Mouse (Mus musculus): ENCODE measurements around the gene Kcnd3. TPM values are rescaled to one million over a fixed set of nuclear protein-coding genes. Genes with fewer than 3 reads are reported as not detected.

Kcnd3 gene
- total RNA-seq, 1 experiment from 2014 or later, result 1.2 TPM

GRCm38 (mm10) chr3:105450641-105451470, 1.3 kb upstream of the Kcnd3 start:
- ATAC-seq (replicated peaks in 1 of 2; ENCODE audit: insufficient read depth in 1 of 2, low FRiP score in 2 of 2, low TSS enrichment in 1 of 2, low read depth in 1 of 2, poor library complexity in 2 of 2, severe bottlenecking in 2 of 2), result no peak

- no peak for ATAC-seq (replicated peaks in 1 of 2; ENCODE audit: insufficient read depth in 1 of 2, low FRiP score in 2 of 2, low TSS enrichment in 1 of 2, low read depth in 1 of 2, poor library complexity in 2 of 2, severe bottlenecking in 2 of 2)
Observed at GRCm38 (mm10) chr3:105452556-105453213, 555 bp downstream of the Kcnd3 start.

- peak in 1 of 2 experiments; percentile 23; a peak in 1 of 4 replicates for ATAC-seq (replicated peaks in 1 of 2; ENCODE audit: insufficient read depth in 1 of 2, low FRiP score in 2 of 2, low TSS enrichment in 1 of 2, low read depth in 1 of 2, poor library complexity in 2 of 2, severe bottlenecking in 2 of 2)
Observed at GRCm38 (mm10) chr3:105453214-105453950, 1.3 kb downstream of the Kcnd3 start.

- ATAC-seq (replicated peaks in 1 of 2; ENCODE audit: insufficient read depth in 1 of 2, low FRiP score in 2 of 2, low TSS enrichment in 1 of 2, low read depth in 1 of 2, poor library complexity in 2 of 2, severe bottlenecking in 2 of 2), result no peak
Observed at GRCm38 (mm10) chr3:105457657-105458056, 5.5 kb downstream of the Kcnd3 start.

- ATAC-seq (replicated peaks in 1 of 2; ENCODE audit: insufficient read depth in 1 of 2, low FRiP score in 2 of 2, low TSS enrichment in 1 of 2, low read depth in 1 of 2, poor library complexity in 2 of 2, severe bottlenecking in 2 of 2), result no peak
Observed at GRCm38 (mm10) chr3:105466538-105466937, 14.4 kb downstream of the Kcnd3 start.

DNA sequence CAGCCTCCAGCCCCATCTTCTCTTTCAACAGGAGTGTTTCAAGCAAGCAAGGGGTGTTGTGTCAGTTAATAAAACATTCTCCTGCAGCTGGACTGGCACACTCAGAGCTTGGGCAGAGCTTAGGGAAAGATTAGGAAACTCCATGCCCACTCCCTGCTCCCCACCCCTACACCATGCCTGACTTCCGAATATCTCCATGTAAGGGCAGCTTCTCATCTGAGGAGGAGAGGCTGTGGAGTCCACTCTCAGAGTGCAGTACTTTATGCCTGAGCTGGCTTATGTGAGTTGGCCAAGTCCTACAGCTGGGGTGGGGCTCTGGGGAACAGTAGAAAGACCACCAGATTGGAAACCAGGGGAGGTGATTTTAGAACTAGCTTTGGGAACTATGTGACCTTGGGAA, 20.4 kb downstream of the Kcnd3 start:
- no peak for ATAC-seq (replicated peaks in 1 of 2; ENCODE audit: insufficient read depth in 1 of 2, low FRiP score in 2 of 2, low TSS enrichment in 1 of 2, low read depth in 1 of 2, poor library complexity in 2 of 2, severe bottlenecking in 2 of 2)

DNA sequence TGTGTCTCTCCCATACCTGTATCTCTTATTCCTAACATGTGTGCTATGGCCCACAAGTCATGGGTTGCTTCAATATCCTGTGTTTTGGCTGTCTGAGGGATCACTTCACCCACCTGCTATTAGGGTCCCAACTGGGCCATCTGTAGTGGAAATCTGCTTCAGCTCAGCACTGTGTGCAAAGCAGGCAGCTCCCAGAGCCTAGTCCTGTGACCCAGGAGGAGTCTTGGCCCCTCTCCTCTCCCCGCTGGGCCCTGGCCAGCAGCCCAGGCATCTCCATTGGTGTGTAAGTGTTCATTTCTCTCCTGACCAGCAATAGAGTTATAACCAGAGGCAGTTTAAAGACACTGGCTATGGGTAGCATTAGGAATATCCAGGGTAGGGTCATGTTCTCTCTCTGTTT, 24.3 kb downstream of the Kcnd3 start:
- ATAC-seq (replicated peaks in 1 of 2; ENCODE audit: insufficient read depth in 1 of 2, low FRiP score in 2 of 2, low TSS enrichment in 1 of 2, low read depth in 1 of 2, poor library complexity in 2 of 2, severe bottlenecking in 2 of 2), result no peak

DNA sequence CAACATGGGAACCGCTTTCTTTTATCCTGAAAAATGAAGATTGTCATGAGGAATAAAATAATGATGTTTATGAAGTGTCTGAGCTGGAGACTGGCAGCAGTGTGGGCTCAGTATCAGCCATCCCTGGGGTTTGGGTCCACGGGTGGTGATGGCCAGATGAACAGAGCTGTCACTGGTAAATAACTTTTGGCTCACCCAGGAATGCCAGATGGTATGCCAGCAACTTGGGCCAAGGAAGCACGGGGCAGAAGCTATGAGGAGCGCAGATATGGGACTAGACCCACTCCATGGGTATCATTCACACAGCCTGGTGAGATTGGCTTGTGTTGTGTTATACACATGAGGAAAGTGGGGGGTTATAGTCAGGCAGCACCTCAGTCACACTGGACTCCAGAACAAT, 26.7 kb downstream of the Kcnd3 start:
- no peak for ATAC-seq (replicated peaks in 1 of 2; ENCODE audit: insufficient read depth in 1 of 2, low FRiP score in 2 of 2, low TSS enrichment in 1 of 2, low read depth in 1 of 2, poor library complexity in 2 of 2, severe bottlenecking in 2 of 2)

- ATAC-seq (replicated peaks in 1 of 2; ENCODE audit: insufficient read depth in 1 of 2, low FRiP score in 2 of 2, low TSS enrichment in 1 of 2, low read depth in 1 of 2, poor library complexity in 2 of 2, severe bottlenecking in 2 of 2), result no peak
Observed at GRCm38 (mm10) chr3:105481419-105481818, 29.3 kb downstream of the Kcnd3 start.

GRCm38 (mm10) chr3:105483651-105484052, 31.5 kb downstream of the Kcnd3 start:
- no peak for ATAC-seq (replicated peaks in 1 of 2; ENCODE audit: insufficient read depth in 1 of 2, low FRiP score in 2 of 2, low TSS enrichment in 1 of 2, low read depth in 1 of 2, poor library complexity in 2 of 2, severe bottlenecking in 2 of 2)

- ATAC-seq (replicated peaks in 1 of 2; ENCODE audit: insufficient read depth in 1 of 2, low FRiP score in 2 of 2, low TSS enrichment in 1 of 2, low read depth in 1 of 2, poor library complexity in 2 of 2, severe bottlenecking in 2 of 2), result peak in 1 of 2 experiments; percentile 37; a peak in 1 of 4 replicates
Observed at GRCm38 (mm10) chr3:105487171-105487570, 35.0 kb downstream of the Kcnd3 start.

- ATAC-seq (replicated peaks in 1 of 2; ENCODE audit: insufficient read depth in 1 of 2, low FRiP score in 2 of 2, low TSS enrichment in 1 of 2, low read depth in 1 of 2, poor library complexity in 2 of 2, severe bottlenecking in 2 of 2), result no peak
Observed at GRCm38 (mm10) chr3:105489607-105490006, 37.5 kb downstream of the Kcnd3 start.

DNA sequence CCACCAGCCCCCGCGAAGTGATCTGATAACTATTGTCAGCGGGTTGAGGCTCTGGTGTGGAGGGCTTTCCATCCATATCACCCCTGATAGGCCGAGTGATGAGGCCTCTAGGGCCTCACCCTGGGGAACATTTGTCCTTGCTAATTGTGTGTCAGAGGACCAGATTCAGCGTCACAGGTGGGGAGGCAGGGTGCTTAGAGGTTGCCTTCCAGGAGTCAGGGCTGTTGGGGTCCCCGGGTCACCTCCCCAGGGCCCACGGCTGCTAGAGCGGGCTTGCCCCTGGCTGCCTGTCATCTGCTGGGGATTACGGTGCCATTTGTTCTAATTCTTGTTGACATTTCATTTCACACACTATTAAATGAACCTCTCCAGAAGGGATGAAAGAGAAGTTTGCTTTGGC, 42.8 kb downstream of the Kcnd3 start:
- ATAC-seq (replicated peaks in 1 of 2; ENCODE audit: insufficient read depth in 1 of 2, low FRiP score in 2 of 2, low TSS enrichment in 1 of 2, low read depth in 1 of 2, poor library complexity in 2 of 2, severe bottlenecking in 2 of 2), result no peak

- no peak for ATAC-seq (replicated peaks in 1 of 2; ENCODE audit: insufficient read depth in 1 of 2, low FRiP score in 2 of 2, low TSS enrichment in 1 of 2, low read depth in 1 of 2, poor library complexity in 2 of 2, severe bottlenecking in 2 of 2)
Observed at GRCm38 (mm10) chr3:105496216-105496615, 44.1 kb downstream of the Kcnd3 start.

GRCm38 (mm10) chr3:105496935-105497334, 44.8 kb downstream of the Kcnd3 start:
- ATAC-seq (replicated peaks in 1 of 2; ENCODE audit: insufficient read depth in 1 of 2, low FRiP score in 2 of 2, low TSS enrichment in 1 of 2, low read depth in 1 of 2, poor library complexity in 2 of 2, severe bottlenecking in 2 of 2), result no peak

DNA sequence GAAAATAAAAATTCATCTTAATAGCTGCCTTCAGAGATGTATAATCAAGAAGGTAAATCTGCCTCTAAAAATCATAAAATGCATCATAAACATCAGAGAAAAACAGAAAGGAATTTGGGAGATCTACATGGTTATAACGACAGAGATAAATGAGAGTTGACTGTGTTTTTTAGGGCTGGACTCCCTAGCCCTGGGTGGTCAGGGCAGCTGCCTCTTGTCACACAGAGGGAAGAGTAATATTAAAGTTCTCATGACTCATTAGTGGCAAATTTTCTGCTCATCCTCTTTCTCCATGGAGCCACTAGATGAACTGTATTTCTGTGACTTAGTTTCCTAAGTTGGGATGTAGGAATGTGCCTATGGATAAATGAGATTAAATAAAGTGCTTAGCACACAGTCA, 48.9 kb downstream of the Kcnd3 start:
- ATAC-seq (replicated peaks in 1 of 2; ENCODE audit: insufficient read depth in 1 of 2, low FRiP score in 2 of 2, low TSS enrichment in 1 of 2, low read depth in 1 of 2, poor library complexity in 2 of 2, severe bottlenecking in 2 of 2), result no peak

GRCm38 (mm10) chr3:105504272-105504671, 52.1 kb downstream of the Kcnd3 start:
- ATAC-seq (replicated peaks in 1 of 2; ENCODE audit: insufficient read depth in 1 of 2, low FRiP score in 2 of 2, low TSS enrichment in 1 of 2, low read depth in 1 of 2, poor library complexity in 2 of 2, severe bottlenecking in 2 of 2), result no peak

All from hematopoietic stem cell, adult 5-6 weeks (primary cell).